Mouse (Mus musculus): ENCODE data around the gene Prokr1.

- TF ChIP-seq CTCF (IDR thresholded peaks at IDR 0.05; ENCODE audit: low read depth), result no peak
- no peak for TF ChIP-seq EP300 (IDR thresholded peaks at IDR 0.05; ENCODE audit: low read depth)
Measured at GRCm38 (mm10) chr6:87538376-87539270, 51.9 kb downstream of the Prokr1 start.

Data from heart, postnatal 0 days (tissue).